Comparison of ENCODE assay signal across 8 mouse cellular contexts in the genomic region with DNA sequence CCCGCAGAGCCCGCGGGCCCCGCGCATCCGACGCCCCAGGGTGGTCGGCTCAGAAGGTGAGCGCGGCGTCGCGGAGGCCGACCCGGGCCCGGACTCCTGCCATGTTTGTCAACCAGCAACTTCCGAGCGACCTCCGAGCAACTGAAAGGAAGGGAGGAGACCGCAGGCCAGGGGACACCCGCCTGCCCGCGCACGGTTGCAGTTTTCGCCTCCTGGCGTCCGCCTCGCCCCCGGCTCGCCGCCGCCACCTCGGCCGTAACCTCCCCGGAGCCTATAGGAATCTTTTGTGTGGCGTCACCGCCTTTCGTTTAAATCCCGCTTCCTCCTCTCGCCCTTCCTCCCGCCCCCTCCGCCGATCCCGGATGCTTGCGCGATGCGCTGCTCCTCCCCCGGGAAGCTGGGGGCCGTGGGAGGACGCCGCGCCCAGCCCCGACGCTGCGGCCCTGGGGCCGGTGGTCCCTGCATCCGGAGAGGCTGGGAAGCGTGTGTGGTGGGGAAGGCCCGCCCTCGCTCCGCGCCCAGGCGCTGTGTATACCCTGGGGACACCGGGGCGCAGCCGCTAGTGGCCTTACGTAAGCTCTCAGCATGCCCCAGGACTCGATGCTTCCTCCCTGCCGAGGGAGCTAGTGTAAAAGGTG. TPM values are rescaled to one million over a fixed set of nuclear protein-coding genes. Genes with fewer than 3 reads are reported as not detected.
DNase-seq lines count a peak whose midpoint lies in the region; ATAC-seq lines count a peak whose summit lies in the region.

A gene (minus strand): TSS at position 285 of the 638 bp plus-strand sequence.
A gene (plus strand): TSS at position 446 of the 638 bp plus-strand sequence.

- ATAC-seq in erythroblast, adult 5-6 weeks (replicated peaks; ENCODE audit: low FRiP score, poor library complexity, severe bottlenecking) = peak; percentile 31
- ATAC-seq in heart, embryonic 11.5 days (replicated peaks; ENCODE audit: insufficient number of reproducible peaks, low FRiP score, low TSS enrichment) = peak; percentile 73
- peak; percentile 89 for ATAC-seq in kidney, embryonic 16.5 days (ENCODE audit: low FRiP score, low TSS enrichment)
- ATAC-seq in liver, embryonic 11.5 days (replicated peaks; ENCODE audit: low FRiP score) = peak; percentile 68
- peak; percentile 79 for ATAC-seq in stomach, embryonic 14.5 days (ENCODE audit: insufficient number of reproducible peaks, insufficient read depth, low FRiP score, low read depth)

- peaks cover 24% of the 10 kb centered on the region for H3K4me1 ChIP-seq in heart, embryonic 11.5 days (ENCODE audit: control insufficient read depth, insufficient read depth, low read length)
- H3K4me1 ChIP-seq in kidney, embryonic 16.5 days (ENCODE audit: insufficient read depth, low read length) = peaks cover 41% of the 10 kb centered on the region
- H3K4me1 ChIP-seq in liver, embryonic 11.5 days (replicated peaks; ENCODE audit: control insufficient read depth, insufficient read depth, low read length) = peaks cover 34% of the 10 kb centered on the region
- H3K4me1 ChIP-seq in stomach, embryonic 14.5 days (ENCODE audit: control insufficient read depth, insufficient read depth, low read length) = peaks cover 35% of the 10 kb centered on the region

- peak within 1 kb of the TSS; percentile 97 for H3K9ac ChIP-seq in heart, embryonic 11.5 days (ENCODE audit: low read depth, low read length)
- H3K9ac ChIP-seq in kidney, embryonic 16.5 days (replicated peaks; ENCODE audit: low read length) = peak within 1 kb of the TSS; percentile 93
- H3K9ac ChIP-seq in liver, embryonic 11.5 days (ENCODE audit: low read depth, low read length) = peak within 1 kb of the TSS; percentile 96
- peak within 1 kb of the TSS; percentile 86 for H3K9ac ChIP-seq in stomach, embryonic 14.5 days (replicated peaks; ENCODE audit: low read depth, low read length)

- no peaks in the 10 kb centered on the region for H3K36me3 ChIP-seq in heart, embryonic 11.5 days (ENCODE audit: control insufficient read depth, insufficient read depth, low read length)
- H3K36me3 ChIP-seq in kidney, embryonic 16.5 days (ENCODE audit: insufficient read depth, low read length) = peaks cover 15% of the 10 kb centered on the region; the same call in 1 of the 2 replicates
- peaks cover 11% of the 10 kb centered on the region for H3K36me3 ChIP-seq in liver, embryonic 11.5 days (ENCODE audit: control insufficient read depth, insufficient read depth, low read length)
- H3K36me3 ChIP-seq in stomach, embryonic 14.5 days (ENCODE audit: control insufficient read depth, insufficient read depth, low read length) = peaks cover 7% of the 10 kb centered on the region; the same call in 1 of the 2 replicates

- DNase-seq in B cell, adult 2 months = peak; percentile 86 to 87
- peak; percentile 97 for DNase-seq in brain, adult 2 months (ENCODE audit: low read depth, low spot score)
- peak; percentile 93 for DNase-seq in liver, embryonic 11.5 days (ENCODE audit: low spot score)
- DNase-seq in naive thymus-derived CD4-positive, alpha-beta T cell, adult 2 months (ENCODE audit: low read depth) = peak; percentile 82

- under 1% methylated on average over 62 of the region's 69 CpGs for WGBS in heart, embryonic 11.5 days (ENCODE audit: insufficient replicate concordance)
- WGBS in kidney, embryonic 16.5 days = under 1% methylated on average over 68 of the region's 69 CpGs
- under 1% methylated on average over 69 of the region's 69 CpGs for WGBS in liver, embryonic 11.5 days
- under 1% methylated on average over 69 of the region's 69 CpGs for WGBS in stomach, embryonic 14.5 days

- H3K27me3 ChIP-seq in heart, embryonic 11.5 days (ENCODE audit: control insufficient read depth, insufficient read depth, low read length) = no peaks in the 10 kb centered on the region
- H3K27me3 ChIP-seq in kidney, embryonic 16.5 days (ENCODE audit: insufficient read depth, low read length) = no peaks in the 10 kb centered on the region
- no peaks in the 10 kb centered on the region for H3K27me3 ChIP-seq in liver, embryonic 11.5 days (replicated peaks; ENCODE audit: control insufficient read depth, insufficient read depth, low read length)
- no peaks in the 10 kb centered on the region for H3K27me3 ChIP-seq in stomach, embryonic 14.5 days (ENCODE audit: control insufficient read depth, insufficient read depth, low read length)

- no peaks in the 10 kb centered on the region for H3K9me3 ChIP-seq in heart, embryonic 11.5 days (replicated peaks; ENCODE audit: control insufficient read depth, low read length)
- H3K9me3 ChIP-seq in kidney, embryonic 16.5 days (ENCODE audit: low read length) = no peaks in the 10 kb centered on the region
- H3K9me3 ChIP-seq in liver, embryonic 11.5 days (ENCODE audit: control insufficient read depth, low read length) = no peaks in the 10 kb centered on the region
- H3K9me3 ChIP-seq in stomach, embryonic 14.5 days (ENCODE audit: control insufficient read depth, low read depth, low read length) = no peaks in the 10 kb centered on the region

- peak within 1 kb of the TSS; percentile 92 for H3K4me3 ChIP-seq in heart, embryonic 11.5 days (ENCODE audit: low read depth, low read length)
- H3K4me3 ChIP-seq in kidney, embryonic 16.5 days (ENCODE audit: low read length) = peak within 1 kb of the TSS; percentile 82
- H3K4me3 ChIP-seq in liver, embryonic 11.5 days (ENCODE audit: low read depth, low read length) = peak within 1 kb of the TSS; percentile 95
- H3K4me3 ChIP-seq in stomach, embryonic 14.5 days (ENCODE audit: low read depth, low read length) = peak within 1 kb of the TSS; percentile 87

- peak within 1 kb of the TSS; percentile 93 for H3K4me2 ChIP-seq in heart, embryonic 11.5 days
- H3K4me2 ChIP-seq in kidney, embryonic 16.5 days (replicated peaks; ENCODE audit: low read depth, low read length) = peak within 1 kb of the TSS; percentile 94
- peak within 1 kb of the TSS; percentile 97 for H3K4me2 ChIP-seq in liver, embryonic 11.5 days
- H3K4me2 ChIP-seq in stomach, embryonic 14.5 days (replicated peaks; ENCODE audit: low read depth, low read length) = peak within 1 kb of the TSS; percentile 88

- peak within 1 kb of the TSS; percentile 99 for H3K27ac ChIP-seq in heart, embryonic 11.5 days (ENCODE audit: low read depth, low read length)
- peak within 1 kb of the TSS; percentile 99 for H3K27ac ChIP-seq in kidney, embryonic 16.5 days (ENCODE audit: low read length)
- H3K27ac ChIP-seq in liver, embryonic 11.5 days (ENCODE audit: low read depth, low read length) = peak within 1 kb of the TSS; percentile 100
- H3K27ac ChIP-seq in stomach, embryonic 14.5 days (ENCODE audit: low read length) = peak within 1 kb of the TSS; percentile 99

RNA-seq across cellular contexts. Expression of the first gene that starts in this region (rescaled TPM):
- total RNA-seq in erythroblast, adult 5-6 weeks (2015; ENCODE audit: low replicate concordance) = 6.7 and 8.8 TPM in 2 replicates
- total RNA-seq in erythroblast, adult 5-6 weeks (2017; ENCODE audit: low replicate concordance) = 8.3 and 12.4 TPM in 2 replicates
- polyA plus RNA-seq in heart, embryonic 11.5 days (2014; fragmentation: Nextera tagmentation; extraction: Ambion mirVana) = 13.9 and 14.9 TPM in 2 replicates
- 7.4 and 8.1 TPM in 2 replicates for polyA plus RNA-seq in kidney, embryonic 16.5 days (2015; fragmentation: Nextera tagmentation; extraction: Ambion mirVana)
- polyA plus RNA-seq in liver, embryonic 11.5 days (2014; fragmentation: Nextera tagmentation; extraction: Ambion mirVana) = 16.4 and 17.4 TPM in 2 replicates
- polyA plus RNA-seq in stomach, embryonic 14.5 days (2014; fragmentation: Nextera tagmentation; extraction: Ambion mirVana) = 9.7 and 11.5 TPM in 2 replicates

RNA-seq across cellular contexts. Expression of the second gene that starts in this region (rescaled TPM):
- 22.2 and 27.1 TPM in 2 replicates for total RNA-seq in erythroblast, adult 5-6 weeks (2015; ENCODE audit: low replicate concordance)
- 28.9 and 35.9 TPM in 2 replicates for total RNA-seq in erythroblast, adult 5-6 weeks (2017; ENCODE audit: low replicate concordance)
- polyA plus RNA-seq in heart, embryonic 11.5 days (2014; fragmentation: Nextera tagmentation; extraction: Ambion mirVana) = 73.4 and 87.5 TPM in 2 replicates
- 112 and 113 TPM in 2 replicates for polyA plus RNA-seq in kidney, embryonic 16.5 days (2015; fragmentation: Nextera tagmentation; extraction: Ambion mirVana)
- 92.6 and 93.0 TPM in 2 replicates for polyA plus RNA-seq in liver, embryonic 11.5 days (2014; fragmentation: Nextera tagmentation; extraction: Ambion mirVana)
- polyA plus RNA-seq in stomach, embryonic 14.5 days (2014; fragmentation: Nextera tagmentation; extraction: Ambion mirVana) = 93.7 and 94.3 TPM in 2 replicates

Comparison
In these comparisons a context has a peak if more than half of its experiments do, and no peak if none do; other contexts are left out.
1. Peak in every context shown above with its lines: DNase-seq, ATAC-seq, H3K4me3 ChIP-seq and H3K27ac ChIP-seq.
2. ATAC-seq: peak in every context shown above with its lines; median percentile 89 in kidney, embryonic 16.5 days; 79 in stomach, embryonic 14.5 days; 73 in heart, embryonic 11.5 days; 68 in liver, embryonic 11.5 days; 31 in erythroblast, adult 5-6 weeks.